Mouse (Mus musculus): ENCODE data around the gene Gm20843.
"Not testable (repeated sequence)": the region's sequence is repeated elsewhere in the genome, so short reads cannot be mapped to it uniquely, and the experiment has no call there.

Gene Gm20843

DNA sequence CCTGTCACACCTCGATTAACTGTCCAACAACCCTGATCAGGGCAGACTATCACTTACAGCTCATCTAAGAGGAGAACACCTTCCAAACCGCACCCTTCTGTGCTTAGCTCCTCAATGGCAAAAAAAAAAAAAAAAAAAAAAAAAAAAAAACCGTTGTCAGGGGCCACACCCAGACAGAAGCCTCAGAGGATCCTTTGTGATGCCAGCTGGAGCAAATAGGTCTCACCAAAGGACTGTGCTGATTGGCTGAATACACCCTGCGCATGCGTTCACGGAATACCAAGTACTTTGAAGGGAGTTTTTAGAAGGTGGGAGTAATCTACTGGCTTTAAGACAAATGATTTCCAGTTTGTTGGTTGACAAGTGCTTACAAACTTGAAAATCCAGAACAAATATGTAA, at the start of gene Gm20843:
Gene Gm20843, minus strand, starts transcription at position 101 of the 400 bp plus-strand sequence.
- DNase-seq: not testable (repeated sequence)
